Mouse (Mus musculus): ENCODE data around the gene Pim3. TPM values are rescaled to one million over a fixed set of nuclear protein-coding genes. Genes with fewer than 3 reads are reported as not detected.

Pim3 gene
- polyA plus RNA-seq, 1 experiment, result not detected

DNA sequence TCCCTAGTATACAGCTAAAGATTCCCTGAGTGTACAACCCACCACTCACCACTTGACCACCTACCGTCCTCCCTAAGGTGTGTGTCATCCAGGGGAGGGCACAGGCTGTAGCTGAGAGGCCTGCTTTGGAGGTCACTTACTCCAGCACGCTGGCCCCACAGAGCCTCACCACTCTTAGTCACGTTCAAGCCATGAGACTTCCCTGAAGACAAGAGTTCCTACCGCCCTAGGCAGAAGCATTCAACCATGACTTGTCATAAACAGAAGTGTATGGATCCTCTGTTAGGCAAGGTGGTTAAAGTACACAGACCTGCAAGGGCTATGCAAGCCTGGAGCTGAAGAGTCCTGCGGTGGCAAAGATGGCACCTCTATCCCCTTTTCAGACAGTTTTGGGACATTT lies 31.3 kb upstream of the Pim3 start:
- TF ChIP-seq GATA1 (IDR thresholded peaks at IDR 0.05; ENCODE audit: low read length), result no peak

DNA sequence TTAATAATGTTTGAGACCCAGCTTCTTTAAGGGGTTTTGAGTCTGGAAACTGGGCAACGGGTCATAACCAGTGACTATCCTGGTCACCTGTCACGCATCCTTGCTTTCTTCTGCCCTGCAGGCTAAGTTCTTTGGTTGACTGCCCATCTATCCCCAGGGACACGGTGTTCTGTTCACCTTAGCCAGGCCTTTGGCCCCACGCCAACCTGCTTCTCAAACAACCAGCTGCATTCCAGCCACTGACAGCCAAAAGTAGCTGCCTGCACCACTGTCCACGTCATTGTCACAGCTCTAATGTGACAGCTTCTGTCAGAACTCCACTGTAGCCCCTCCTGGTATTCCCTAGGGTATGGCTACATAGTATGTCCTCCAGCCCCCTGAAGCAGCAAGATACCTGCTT lies 30.5 kb upstream of the Pim3 start:
- no peak for TF ChIP-seq GATA1 (IDR thresholded peaks at IDR 0.05; ENCODE audit: low read length)

DNA sequence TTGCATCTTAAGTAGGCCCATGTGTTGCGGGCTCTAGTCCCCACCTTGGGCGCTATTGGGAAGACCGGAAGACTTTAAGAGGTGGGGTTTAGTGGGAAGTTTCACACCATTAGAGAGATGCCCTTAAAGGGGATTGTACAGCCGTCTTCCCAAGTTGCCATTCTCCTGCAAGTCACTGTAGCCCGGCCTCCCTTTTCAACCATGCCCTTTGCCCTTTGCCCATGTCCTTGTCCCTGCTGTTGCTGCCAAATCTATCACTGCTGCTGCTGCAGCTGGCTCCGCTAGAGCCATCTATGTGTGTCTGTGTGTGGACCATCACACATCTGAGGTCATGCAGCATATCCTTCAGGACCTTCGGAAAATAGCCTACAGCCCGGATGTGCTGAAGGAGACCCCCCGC lies 29.4 kb upstream of the Pim3 start:
- TF ChIP-seq GATA1 (IDR thresholded peaks at IDR 0.05; ENCODE audit: low read length), result no peak

DNA sequence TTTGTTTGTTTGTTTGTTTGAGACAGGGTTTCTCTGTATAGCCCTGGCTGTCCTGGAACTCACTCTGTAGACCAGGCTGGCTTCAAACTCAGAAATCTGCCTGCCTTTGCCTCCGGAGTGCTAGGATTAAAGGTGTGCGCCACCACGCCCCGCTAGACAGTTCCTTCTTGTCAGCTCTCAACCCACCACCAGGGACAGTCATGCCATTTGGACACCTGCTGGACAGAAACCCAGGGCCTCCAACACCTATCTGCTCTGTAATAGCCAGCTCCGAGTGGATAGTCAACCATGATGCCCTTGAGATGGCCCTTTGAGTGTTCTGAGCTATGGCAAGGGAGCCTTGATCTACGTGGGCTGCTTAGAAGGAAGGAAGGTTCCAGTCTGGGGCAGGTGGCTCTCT lies 26.0 kb upstream of the Pim3 start:
- no peak for TF ChIP-seq GATA1 (IDR thresholded peaks at IDR 0.05; ENCODE audit: low read length)

DNA sequence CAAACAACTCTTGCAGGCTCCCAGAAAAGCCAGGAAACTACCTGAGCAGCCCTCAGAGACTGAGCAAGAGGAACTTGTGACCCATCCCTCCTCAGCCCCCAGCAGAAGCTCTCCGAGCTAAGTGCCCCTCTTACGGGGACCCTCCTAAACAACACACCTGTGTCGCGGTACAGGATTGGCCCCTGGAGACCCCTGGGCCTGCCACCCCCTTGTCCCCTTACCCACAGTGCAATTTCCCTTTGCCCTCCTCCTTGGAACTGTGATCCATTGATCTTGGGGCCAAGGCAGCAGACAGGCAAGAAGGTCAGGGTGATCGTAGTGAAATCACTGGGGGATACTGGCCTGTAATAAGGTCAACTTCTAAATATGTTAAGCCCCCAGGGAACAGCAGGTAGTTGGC lies 25.4 kb upstream of the Pim3 start:
- TF ChIP-seq GATA1 (IDR thresholded peaks at IDR 0.05; ENCODE audit: low read length), result no peak

DNA sequence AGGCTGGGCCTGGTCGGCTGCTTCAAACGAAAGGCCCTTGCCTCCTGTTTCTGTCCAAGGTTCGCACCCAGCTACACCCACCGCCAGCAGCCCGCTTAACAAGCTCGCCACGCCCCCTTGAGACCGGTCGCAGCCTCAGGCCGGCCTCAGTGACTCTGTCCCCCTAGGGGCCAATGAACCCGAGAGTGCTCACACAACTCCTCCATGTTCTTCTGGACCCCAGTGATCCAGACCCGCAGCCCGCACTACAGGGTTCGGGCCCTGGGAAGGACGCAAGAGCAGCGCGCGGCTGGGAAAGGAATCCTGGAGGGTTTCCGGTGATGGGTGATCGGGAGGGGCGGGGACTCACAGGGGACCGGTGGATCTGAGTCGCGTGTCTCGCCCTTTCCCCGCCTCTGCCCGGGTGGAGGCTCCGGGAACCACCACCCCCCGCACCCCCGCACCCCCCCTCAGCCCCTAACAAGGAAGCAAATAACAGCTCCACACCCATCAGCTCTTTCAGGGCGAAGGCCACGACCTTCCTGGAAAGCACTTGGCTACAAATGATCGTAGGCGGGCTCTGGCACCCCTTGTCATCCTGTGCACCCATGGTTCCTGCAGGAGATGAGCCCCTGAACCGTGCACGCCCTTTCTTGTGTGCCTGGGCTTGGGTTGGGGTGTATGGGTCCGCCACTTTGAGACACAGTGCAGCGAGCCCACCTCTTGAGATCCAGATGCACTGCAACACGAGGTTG lies 24.6 kb upstream of the Pim3 start:
- TF ChIP-seq GATA1 (IDR thresholded peaks at IDR 0.05; ENCODE audit: low read length), result no peak

DNA sequence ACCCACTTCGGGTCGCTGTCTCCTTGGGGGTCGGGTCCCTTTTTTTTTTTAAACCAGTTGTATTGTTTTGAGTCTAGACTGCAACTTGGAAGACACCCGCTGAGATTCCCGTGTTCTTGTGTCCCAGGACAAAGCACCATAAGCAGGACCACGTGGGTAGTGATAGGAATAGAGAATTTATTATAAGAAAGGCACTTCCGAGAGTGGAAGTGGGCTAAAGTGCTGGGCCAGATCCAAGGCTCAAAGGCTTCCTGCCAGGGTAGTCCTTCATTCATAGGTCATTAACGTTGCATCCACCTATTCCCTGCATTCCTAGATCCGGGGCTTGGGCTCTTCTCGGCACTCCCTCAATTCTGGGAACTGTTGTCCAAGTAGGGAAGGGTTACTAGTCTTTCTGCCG lies 24.0 kb upstream of the Pim3 start:
- no peak for TF ChIP-seq GATA1 (IDR thresholded peaks at IDR 0.05; ENCODE audit: low read length)

DNA sequence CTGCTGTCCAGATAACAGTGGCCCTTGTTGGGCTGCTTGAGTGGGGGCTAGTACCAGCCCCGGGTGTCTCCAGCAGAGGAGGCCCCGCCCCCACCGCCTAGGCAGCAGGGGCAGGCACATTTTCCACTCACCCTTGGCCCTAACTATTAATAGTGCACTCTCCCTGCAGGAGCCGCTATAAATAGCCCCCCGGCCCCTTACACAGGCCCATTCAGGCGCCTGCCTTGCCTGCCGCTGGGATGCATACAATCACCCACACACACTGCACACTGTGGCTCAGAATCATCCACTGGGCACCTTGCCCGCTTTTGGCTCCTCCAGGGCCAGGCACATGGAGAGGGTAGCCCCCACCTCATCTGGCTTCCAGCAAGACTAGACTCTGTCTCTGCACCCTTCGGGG lies 22.7 kb upstream of the Pim3 start:
- no peak for TF ChIP-seq GATA1 (IDR thresholded peaks at IDR 0.05; ENCODE audit: low read length)

DNA sequence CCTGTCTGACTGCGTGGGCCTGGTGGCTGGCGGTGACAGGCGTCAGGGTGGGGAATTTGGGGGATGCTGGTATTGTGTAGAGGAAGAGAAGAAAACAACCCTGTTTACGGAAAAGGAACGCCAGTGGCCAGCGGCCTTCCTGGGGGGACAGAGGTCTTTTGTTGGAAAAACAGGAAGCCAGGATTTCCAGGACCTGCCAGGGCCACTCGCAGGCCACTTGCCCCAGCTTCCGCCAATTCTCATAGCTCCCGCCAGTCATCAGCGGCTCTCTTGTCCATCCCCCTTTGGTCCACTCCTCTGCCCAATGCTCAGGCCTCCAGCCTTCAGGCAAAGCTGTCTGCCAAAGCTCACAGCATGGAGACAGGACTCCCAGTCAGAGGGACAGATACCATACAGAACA lies 21.9 kb upstream of the Pim3 start:
- TF ChIP-seq GATA1 (IDR thresholded peaks at IDR 0.05; ENCODE audit: low read length), result no peak

DNA sequence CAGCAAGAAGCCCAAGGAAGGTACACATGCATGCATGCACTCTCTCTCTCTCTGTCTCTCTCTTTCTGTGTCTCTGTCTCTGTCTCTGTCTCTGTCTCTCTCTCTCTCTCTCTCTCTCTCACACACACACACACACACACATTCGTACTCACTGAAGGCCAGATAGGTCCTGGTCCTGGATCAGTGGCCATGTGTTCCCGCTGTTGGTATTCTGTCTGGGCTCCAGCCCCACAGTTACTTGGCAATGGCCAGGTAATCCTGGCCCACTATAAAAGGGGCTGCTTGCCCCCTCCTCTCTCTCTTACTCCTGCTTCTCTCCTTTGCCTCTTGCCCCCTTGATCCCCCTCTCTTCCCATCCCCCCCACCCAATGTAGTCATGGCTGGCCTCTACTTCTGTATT lies 20.8 kb upstream of the Pim3 start:
- TF ChIP-seq GATA1 (IDR thresholded peaks at IDR 0.05; ENCODE audit: low read length), result no peak

DNA sequence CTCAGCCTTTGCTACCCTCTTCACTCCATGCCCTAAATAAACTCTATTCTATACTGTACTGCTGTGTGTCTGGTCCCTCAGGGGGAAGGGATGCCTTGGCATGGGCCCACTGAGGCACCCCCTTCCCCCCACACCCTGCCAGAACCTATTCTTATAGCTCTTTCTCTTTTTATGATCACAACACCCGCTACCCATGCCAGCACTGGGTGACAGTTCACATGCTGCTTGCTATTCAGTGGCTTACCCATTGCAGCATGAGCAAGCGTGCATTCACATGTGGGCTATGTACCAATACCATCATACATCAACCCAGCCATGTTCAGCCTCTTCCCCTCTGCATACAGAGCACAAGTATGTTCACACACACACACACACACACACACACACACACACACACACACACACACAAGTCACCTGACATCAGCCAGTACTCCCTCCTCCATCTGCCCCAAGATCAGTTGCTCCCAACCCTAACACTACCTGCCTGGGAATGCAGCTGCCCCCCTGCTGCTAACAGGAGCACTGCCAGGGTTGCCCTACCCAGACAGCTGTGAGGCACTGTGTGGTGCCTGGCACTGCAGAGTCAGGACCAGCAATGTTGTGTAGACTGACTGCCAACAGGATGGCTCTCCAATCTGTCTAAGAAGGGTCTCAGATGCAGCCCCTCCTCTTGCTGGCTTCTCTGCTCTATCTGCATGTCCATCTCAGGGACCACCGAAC lies 20.2 kb upstream of the Pim3 start:
- no peak for TF ChIP-seq GATA1 (IDR thresholded peaks at IDR 0.05; ENCODE audit: low read length)

DNA sequence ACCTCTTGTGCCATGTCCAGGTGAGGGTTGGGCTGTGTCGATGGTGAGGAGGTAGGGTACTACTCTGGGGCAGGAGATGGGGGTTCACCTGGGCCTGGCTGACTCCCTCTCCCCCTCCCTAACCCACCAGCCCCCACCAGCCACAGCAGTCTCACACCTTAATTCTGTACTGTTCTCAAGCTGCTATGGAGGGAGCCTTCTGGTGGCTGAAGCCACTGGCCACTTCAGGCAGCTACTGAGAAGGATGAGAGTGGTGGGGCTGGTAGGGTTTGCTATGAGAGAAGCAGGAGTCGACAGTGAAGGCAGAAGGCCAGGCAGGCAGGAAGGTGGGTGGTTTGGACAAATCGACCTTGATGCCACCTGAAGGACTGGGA lies 19.7 kb upstream of the Pim3 start:
- TF ChIP-seq GATA1 (IDR thresholded peaks at IDR 0.05; ENCODE audit: low read length), result no peak

DNA sequence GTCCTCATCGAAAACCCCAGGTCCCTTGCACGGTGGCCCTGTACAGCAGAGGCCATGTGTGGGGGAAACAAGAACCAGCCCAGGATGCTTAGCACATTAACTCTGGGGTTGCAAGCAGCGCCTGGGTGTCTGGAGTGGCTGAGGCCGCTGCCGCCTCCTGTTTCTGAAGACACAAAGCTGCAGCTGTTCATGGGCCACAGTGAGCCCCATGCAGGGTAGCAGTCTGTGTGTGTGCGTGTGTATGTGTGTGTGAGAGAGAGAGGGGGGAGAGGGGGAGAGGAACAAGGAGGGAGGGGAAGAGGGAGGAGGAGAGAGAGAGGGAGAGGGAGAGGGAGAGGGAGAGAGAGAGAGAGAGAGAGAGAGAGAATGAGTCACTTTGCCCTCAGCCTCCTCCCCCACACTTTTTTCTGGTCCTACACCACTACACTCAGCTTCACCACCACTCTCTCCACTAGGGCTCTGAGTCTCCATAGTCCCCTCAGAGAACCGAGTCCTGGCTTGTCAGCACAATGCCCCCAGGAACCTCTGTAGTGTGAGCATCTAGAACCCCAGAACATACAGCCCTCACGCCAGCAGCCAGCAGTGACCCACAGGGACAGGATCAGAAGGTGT lies 18.4 kb upstream of the Pim3 start:
- no peak for TF ChIP-seq GATA1 (IDR thresholded peaks at IDR 0.05; ENCODE audit: low read length)

DNA sequence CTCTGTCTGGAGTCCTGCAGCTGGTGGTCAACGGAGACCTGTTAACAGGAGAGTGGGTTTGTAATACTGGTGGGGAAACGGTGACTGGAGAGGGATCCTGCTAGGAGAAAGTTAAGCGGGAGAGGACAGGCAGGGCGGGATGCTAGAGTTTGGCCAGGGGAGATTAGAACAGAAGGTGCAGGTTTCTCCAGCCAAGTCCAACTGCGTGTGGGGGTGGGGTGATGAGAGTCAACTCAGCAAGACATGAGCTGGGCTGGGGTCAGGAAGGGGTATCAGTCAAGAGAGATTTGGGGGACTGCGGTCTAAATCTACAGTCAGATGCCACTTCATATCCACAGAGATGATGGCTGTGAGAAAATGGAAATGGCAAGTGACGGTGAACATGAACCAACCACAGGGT lies 17.0 kb upstream of the Pim3 start:
- no peak for TF ChIP-seq GATA1 (IDR thresholded peaks at IDR 0.05; ENCODE audit: low read length)

DNA sequence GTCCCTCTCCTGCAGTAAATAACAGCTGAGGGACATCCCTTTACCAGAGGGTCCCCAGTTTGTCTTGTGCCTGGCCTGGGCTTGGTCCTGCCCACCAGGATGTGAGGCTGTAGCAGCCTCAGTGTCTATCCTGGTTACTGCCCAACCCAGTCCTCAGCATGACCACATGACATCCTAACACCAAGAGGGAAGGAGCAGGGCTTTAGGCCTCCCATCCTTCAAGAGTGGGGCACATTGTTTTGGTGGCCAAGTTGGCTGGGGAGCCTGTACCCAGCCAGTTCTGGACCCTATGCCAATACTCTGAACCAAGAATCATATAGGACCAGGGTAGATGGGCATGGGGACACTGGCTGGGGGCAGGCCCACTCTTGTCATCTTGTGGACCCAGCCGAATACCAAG lies 13.3 kb upstream of the Pim3 start:
- TF ChIP-seq GATA1 (IDR thresholded peaks at IDR 0.05; ENCODE audit: low read length), result no peak

DNA sequence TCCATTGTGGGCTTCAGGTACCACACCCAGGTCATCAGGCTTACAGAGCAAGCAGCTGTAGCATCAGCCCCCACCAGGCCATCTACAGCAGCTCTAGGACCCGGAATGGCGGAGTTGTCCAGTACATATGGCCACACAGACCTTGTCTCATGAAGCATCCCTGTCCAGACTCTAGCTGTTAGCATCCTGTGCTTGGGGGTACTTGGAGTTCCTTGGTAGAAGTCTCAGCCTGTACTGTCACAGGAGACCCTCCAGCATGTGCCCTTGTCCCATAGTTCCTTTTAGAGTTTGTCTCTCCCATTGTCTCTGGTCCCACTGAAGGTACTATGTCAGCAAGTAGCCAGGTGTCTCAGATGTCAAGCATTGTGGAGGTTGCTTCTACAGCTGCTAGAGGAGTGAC lies 12.4 kb upstream of the Pim3 start:
- TF ChIP-seq GATA1 (IDR thresholded peaks at IDR 0.05; ENCODE audit: low read length), result no peak

All from G1E-ER4 (cell line).